Mouse (Mus musculus) embryo, embryonic 10.5 days (tissue): ENCODE data around the gene Nkapl.

Experiments
- DNase-seq: peaks from one replicate; pipeline ENCODE4 v3.0.0-alpha.2; 2015; ENCODE audit warnings: low spot score

The Nkapl gene

GRCm38 (mm10) chr13:21427631-21428030, 40.7 kb downstream of the Nkapl start:
- DNase-seq: no peak

DNA sequence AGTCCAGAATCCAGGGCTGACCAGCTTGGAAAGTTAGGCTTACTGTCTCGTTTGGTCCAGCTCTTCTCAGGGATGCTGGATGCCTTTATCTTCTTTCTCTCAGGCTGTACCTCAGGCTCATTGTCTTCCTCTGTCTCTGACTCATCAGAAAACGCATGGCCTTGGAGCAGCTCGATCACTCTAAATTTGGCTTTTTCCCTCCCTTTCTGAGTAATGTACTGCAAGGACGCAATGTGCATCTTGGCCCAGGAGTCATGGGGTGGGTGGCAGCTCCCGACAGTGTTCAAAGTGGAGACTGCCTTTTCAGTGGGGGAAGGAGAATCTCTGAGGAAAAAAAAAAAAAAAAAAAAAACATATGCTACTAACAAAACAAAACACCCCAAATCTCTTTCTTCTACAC, 45.0 kb downstream of the Nkapl start:
- no peak for DNase-seq

GRCm38 (mm10) chr13:21418865-21419264, 49.4 kb downstream of the Nkapl start:
- no peak for DNase-seq

GRCm38 (mm10) chr13:21417298-21418010, 50.9 kb downstream of the Nkapl start:
- no peak for DNase-seq
